In the genomic region with DNA sequence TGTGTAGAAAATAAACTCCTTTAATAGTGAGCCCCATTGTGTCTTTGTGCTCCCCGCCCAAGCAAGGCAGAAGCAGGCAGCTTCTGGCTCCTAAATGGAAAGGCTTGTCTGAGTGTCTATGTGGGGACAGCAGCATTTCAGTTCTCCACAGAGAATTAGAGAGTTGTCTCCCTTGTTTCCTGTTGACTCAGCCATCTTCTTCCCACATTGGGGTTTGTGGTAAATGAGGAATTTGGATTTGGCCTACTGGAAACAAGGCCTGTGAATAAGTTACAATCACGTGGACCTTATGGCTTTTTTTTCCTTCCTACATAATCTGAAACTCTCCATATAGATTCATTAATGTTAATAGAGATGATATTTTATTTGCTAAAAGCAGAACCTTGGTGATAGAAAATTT, we compare ENCODE assay signal across 19 mouse cellular contexts.
DNase-seq lines count a peak whose midpoint lies in the region; ATAC-seq and TF ChIP-seq lines count a peak whose summit lies in the region.
"Had no signal": no experiment of that assay in that cellular context is flagged by ENCODE, and none has a peak within 500 bp of the region (broad histone marks: within the 10 kb centered on the region; RNA-seq: fewer than 3 reads in every experiment).

No protein-coding gene starts in this region.

- H3K9me3 ChIP-seq in heart, embryonic 12.5 days (replicated peaks), result peaks cover 7% of the 10 kb centered on the region; the same call in 1 of the 2 replicates
- H3K9me3 ChIP-seq in embryonic facial prominence, embryonic 15.5 days (replicated peaks), result 0 out of 2 replicates have a peak, but pooled peaks cover 7% of the 10 kb centered on the region
- H3K9me3 ChIP-seq: hindbrain, embryonic 12.5 days; limb, embryonic 13.5 days; liver, embryonic 12.5 days had no signal

- 55% methylated on average over 2 of the region's 2 CpGs for WGBS in heart, embryonic 12.5 days
- WGBS in embryonic facial prominence, embryonic 15.5 days, result 52% methylated on average over 2 of the region's 2 CpGs

- no peaks in the 10 kb centered on the region for H3K79me3 ChIP-seq in C2C12 (ENCODE audit: low read depth)

- no peak overlapping the region for H3ac ChIP-seq in C2C12 (ENCODE audit: control insufficient read depth, insufficient read length, low read depth)

- no peak for TF ChIP-seq CTCF in C2C12 (IDR thresholded peaks at IDR 0.05; ENCODE audit: control insufficient read depth, insufficient read depth, insufficient read length)

- peak; percentile 10 to 38 for DNase-seq in heart, adult 18-20 months
- DNase-seq in 3134 (ENCODE audit: extremely low read depth, insufficient read length, low spot score), result peak; percentile 78
- DNase-seq in testis, postnatal 10 days (ENCODE audit: low spot score), result no peak
- DNase-seq in spleen, postnatal 10 days (ENCODE audit: low spot score in 2 of 2), result no peak
- DNase-seq: cerebellum, adult 8-10 months; kidney, adult 11 months; kidney, postnatal 4 days; lung, adult 18-20 months; lung, postnatal 10 days; right cerebral cortex, postnatal 14 days; thymus, postnatal 4 days had no signal

- no peak overlapping the region for H3K4me3 ChIP-seq in heart, embryonic 12.5 days
- H3K4me3 ChIP-seq in C2C12 (ENCODE audit: insufficient read depth, poor library complexity, severe bottlenecking), result no peak overlapping the region
- no peak overlapping the region for H3K4me3 ChIP-seq in embryonic facial prominence, embryonic 15.5 days (replicated peaks)
- H3K4me3 ChIP-seq: hindbrain, embryonic 12.5 days; limb, embryonic 13.5 days; liver, embryonic 12.5 days had no signal

- no peak overlapping the region for H3K4me2 ChIP-seq in heart, embryonic 12.5 days
- H3K4me2 ChIP-seq in embryonic facial prominence, embryonic 15.5 days (replicated peaks), result no peak overlapping the region
- H3K4me2 ChIP-seq: hindbrain, embryonic 12.5 days; limb, embryonic 13.5 days; liver, embryonic 12.5 days; midbrain, embryonic 11.5 days had no signal

- no peaks in the 10 kb centered on the region for H3K79me2 ChIP-seq in C2C12 (ENCODE audit: control insufficient read depth, insufficient read depth)

- no peak overlapping the region for H3K27ac ChIP-seq in heart, embryonic 12.5 days (ENCODE audit: poor library complexity, severe bottlenecking)
- no peak overlapping the region for H3K27ac ChIP-seq in embryonic facial prominence, embryonic 15.5 days (replicated peaks)
- H3K27ac ChIP-seq: hindbrain, embryonic 12.5 days; limb, embryonic 13.5 days; liver, embryonic 12.5 days had no signal

- no peak overlapping the region for H3K9ac ChIP-seq in heart, embryonic 12.5 days
- H3K9ac ChIP-seq in embryonic facial prominence, embryonic 15.5 days, result no peak overlapping the region
- H3K9ac ChIP-seq: hindbrain, embryonic 12.5 days; limb, embryonic 13.5 days; liver, embryonic 12.5 days had no signal

- no peaks in the 10 kb centered on the region for H3K36me3 ChIP-seq in heart, embryonic 12.5 days
- H3K36me3 ChIP-seq in C2C12 (ENCODE audit: control insufficient read depth, insufficient read depth), result no peaks in the 10 kb centered on the region
- H3K36me3 ChIP-seq in embryonic facial prominence, embryonic 15.5 days, result no peaks in the 10 kb centered on the region
- H3K36me3 ChIP-seq: hindbrain, embryonic 12.5 days; limb, embryonic 13.5 days; liver, embryonic 12.5 days had no signal

- H3K4me1 ChIP-seq in heart, embryonic 12.5 days (replicated peaks), result 0 out of 2 replicates have a peak, but pooled peaks cover 6% of the 10 kb centered on the region
- peaks cover 9% of the 10 kb centered on the region for H3K4me1 ChIP-seq in embryonic facial prominence, embryonic 15.5 days
- H3K4me1 ChIP-seq: liver, embryonic 12.5 days had no signal

- no peaks in the 10 kb centered on the region for H3K27me3 ChIP-seq in heart, embryonic 12.5 days (replicated peaks)
- H3K27me3 ChIP-seq in C2C12 (ENCODE audit: control insufficient read depth, insufficient read depth, insufficient read length), result no peaks in the 10 kb centered on the region
- H3K27me3 ChIP-seq in embryonic facial prominence, embryonic 15.5 days, result no peaks in the 10 kb centered on the region
- H3K27me3 ChIP-seq: hindbrain, embryonic 12.5 days; limb, embryonic 13.5 days had no signal

- no peak for ATAC-seq in heart, embryonic 12.5 days (ENCODE audit: insufficient number of reproducible peaks, low FRiP score)
- 0 out of 2 replicates have a peak, but pooled peaks have one; percentile 19 for ATAC-seq in embryonic facial prominence, embryonic 15.5 days (ENCODE audit: insufficient number of reproducible peaks, low FRiP score, low TSS enrichment, low read depth)
- ATAC-seq: forebrain, embryonic 14.5 days; liver, embryonic 12.5 days had no signal

TF ChIP-seq in C2C12, 6 proteins besides CTCF, POLR2A, EP300 and RAD21:
- TF ChIP-seq USF1 (IDR thresholded peaks at IDR 0.05; ENCODE audit: low read depth) (peak; percentile 95), MYOG (IDR thresholded peaks at IDR 0.05; ENCODE audit: control insufficient read depth, extremely low read depth, insufficient read length) (no peak), MYOD1 (IDR thresholded peaks at IDR 0.05; ENCODE audit: control insufficient read depth, insufficient read length, low read depth) (no peak), CEBPB (IDR thresholded peaks at IDR 0.05; ENCODE audit: low read depth) (no peak), MAX (IDR thresholded peaks at IDR 0.05) (peak; percentile 67), FOSL1 (IDR thresholded peaks at IDR 0.05; ENCODE audit: insufficient read depth, low read length, poor library complexity, severe bottlenecking) (no peak)

Comparison
In these comparisons a context has a peak if more than half of its experiments do, and no peak if none do; other contexts are left out.
1. DNase-seq: peak in heart, adult 18-20 months (2 of 2) and 3134 (single experiment); none in testis, postnatal 10 days (single experiment) and spleen, postnatal 10 days (0 of 2).